Mouse (Mus musculus): ENCODE data around the gene Rnf150. TPM values are rescaled to one million over a fixed set of nuclear protein-coding genes. Genes with fewer than 3 reads are reported as not detected.

The Rnf150 gene
- polyA plus RNA-seq, 1 experiment from 2014 or later = 1.2 TPM

GRCm38 (mm10) chr8:82896796-82897195, 33.6 kb downstream of the Rnf150 start:
- Histone ChIP-seq H3K9ac (no peak overlapping the region), H3K9me3 (no peaks in the 10 kb centered on the region), H3K4me3 (replicated peaks) (no peak overlapping the region), H3K4me2 (replicated peaks) (no peak overlapping the region), H3K27me3 (replicated peaks) (no peaks in the 10 kb centered on the region), H3K27ac (no peak overlapping the region), H3K4me1 (replicated peaks) (no peaks in the 10 kb centered on the region), H3K36me3 (no peaks in the 10 kb centered on the region)
- WGBS = 83% methylated on average over 2 of the region's 2 CpGs
- no peak for ATAC-seq

- H3K9ac ChIP-seq = no peak overlapping the region
- no peaks in the 10 kb centered on the region for H3K4me1 ChIP-seq (replicated peaks)
- H3K4me2 ChIP-seq (replicated peaks) = no peak overlapping the region
- no peak overlapping the region for H3K4me3 ChIP-seq (replicated peaks)
- H3K9me3 ChIP-seq = no peaks in the 10 kb centered on the region
- no peak overlapping the region for H3K27ac ChIP-seq
- 90% methylated on average over 3 of the region's 3 CpGs for WGBS
- no peaks in the 10 kb centered on the region for H3K27me3 ChIP-seq (replicated peaks)
- ATAC-seq = no peak
- no peaks in the 10 kb centered on the region for H3K36me3 ChIP-seq
Measured at GRCm38 (mm10) chr8:82897628-82898458, 34.7 kb downstream of the Rnf150 start.

GRCm38 (mm10) chr8:82898459-82898841, 35.3 kb downstream of the Rnf150 start:
- no peaks in the 10 kb centered on the region for H3K27me3 ChIP-seq (replicated peaks)
- no peak overlapping the region for H3K4me3 ChIP-seq (replicated peaks)
- H3K27ac ChIP-seq = no peak overlapping the region
- no peak overlapping the region for H3K4me2 ChIP-seq (replicated peaks)
- no peak overlapping the region for H3K9ac ChIP-seq
- ATAC-seq = no peak
- H3K9me3 ChIP-seq = no peaks in the 10 kb centered on the region
- no peaks in the 10 kb centered on the region for H3K36me3 ChIP-seq
- no peaks in the 10 kb centered on the region for H3K4me1 ChIP-seq (replicated peaks)
- 68% methylated on average over 8 of the region's 8 CpGs for WGBS

- Histone ChIP-seq H3K27ac (no peak overlapping the region), H3K4me3 (replicated peaks) (no peak overlapping the region), H3K27me3 (replicated peaks) (no peaks in the 10 kb centered on the region), H3K4me2 (replicated peaks) (no peak overlapping the region), H3K4me1 (replicated peaks) (no peaks in the 10 kb centered on the region), H3K36me3 (no peaks in the 10 kb centered on the region), H3K9me3 (no peaks in the 10 kb centered on the region), H3K9ac (no peak overlapping the region)
- WGBS = 85% methylated on average over 4 of the region's 4 CpGs
- ATAC-seq = no peak
Measured at GRCm38 (mm10) chr8:82900958-82901357, 37.8 kb downstream of the Rnf150 start.

GRCm38 (mm10) chr8:82901549-82902138, 38.5 kb downstream of the Rnf150 start:
- no peak for ATAC-seq
- H3K9ac ChIP-seq = no peak overlapping the region
- H3K36me3 ChIP-seq = no peaks in the 10 kb centered on the region
- no peaks in the 10 kb centered on the region for H3K27me3 ChIP-seq (replicated peaks)
- no peaks in the 10 kb centered on the region for H3K9me3 ChIP-seq
- 93% methylated on average over 12 of the region's 12 CpGs for WGBS
- H3K27ac ChIP-seq = no peak overlapping the region
- H3K4me3 ChIP-seq (replicated peaks) = no peak overlapping the region
- no peaks in the 10 kb centered on the region for H3K4me1 ChIP-seq (replicated peaks)
- no peak overlapping the region for H3K4me2 ChIP-seq (replicated peaks)

- no peaks in the 10 kb centered on the region for H3K4me1 ChIP-seq (replicated peaks)
- ATAC-seq = no peak
- no peaks in the 10 kb centered on the region for H3K27me3 ChIP-seq (replicated peaks)
- H3K9me3 ChIP-seq = no peaks in the 10 kb centered on the region
- H3K4me2 ChIP-seq (replicated peaks) = no peak overlapping the region
- no peaks in the 10 kb centered on the region for H3K36me3 ChIP-seq
- WGBS = 69% methylated on average over 3 of the region's 3 CpGs
- H3K4me3 ChIP-seq (replicated peaks) = no peak overlapping the region
- H3K9ac ChIP-seq = no peak overlapping the region
- H3K27ac ChIP-seq = no peak overlapping the region
Measured at GRCm38 (mm10) chr8:82903497-82903896, 40.3 kb downstream of the Rnf150 start.

- Histone ChIP-seq H3K4me2 (replicated peaks) (no peak overlapping the region), H3K36me3 (no peaks in the 10 kb centered on the region), H3K9ac (no peak overlapping the region), H3K4me3 (replicated peaks) (no peak overlapping the region), H3K9me3 (no peaks in the 10 kb centered on the region), H3K27ac (no peak overlapping the region), H3K4me1 (replicated peaks) (no peaks in the 10 kb centered on the region), H3K27me3 (replicated peaks) (no peaks in the 10 kb centered on the region)
- 78% methylated on average over 3 of the region's 3 CpGs for WGBS
- ATAC-seq = no peak
Measured at GRCm38 (mm10) chr8:82907271-82907670, 44.1 kb downstream of the Rnf150 start.

GRCm38 (mm10) chr8:82911436-82911835, 48.3 kb downstream of the Rnf150 start:
- Histone ChIP-seq H3K27ac (no peak overlapping the region), H3K4me2 (replicated peaks) (no peak overlapping the region), H3K9ac (no peak overlapping the region), H3K27me3 (replicated peaks) (no peaks in the 10 kb centered on the region), H3K4me1 (replicated peaks) (no peaks in the 10 kb centered on the region), H3K4me3 (replicated peaks) (no peak overlapping the region), H3K36me3 (no peaks in the 10 kb centered on the region), H3K9me3 (no peaks in the 10 kb centered on the region)
- no peak for ATAC-seq

- no peak overlapping the region for H3K4me2 ChIP-seq (replicated peaks)
- no peaks in the 10 kb centered on the region for H3K9me3 ChIP-seq
- no peak overlapping the region for H3K27ac ChIP-seq
- H3K27me3 ChIP-seq (replicated peaks) = no peaks in the 10 kb centered on the region
- 82% methylated on average over 4 of the region's 4 CpGs for WGBS
- no peaks in the 10 kb centered on the region for H3K4me1 ChIP-seq (replicated peaks)
- H3K36me3 ChIP-seq = no peaks in the 10 kb centered on the region
- H3K4me3 ChIP-seq (replicated peaks) = no peak overlapping the region
- H3K9ac ChIP-seq = no peak overlapping the region
- ATAC-seq = no peak
Measured at GRCm38 (mm10) chr8:82912282-82912681, 49.1 kb downstream of the Rnf150 start.

- Histone ChIP-seq H3K36me3 (no peaks in the 10 kb centered on the region), H3K4me1 (replicated peaks) (no peaks in the 10 kb centered on the region), H3K4me2 (replicated peaks) (no peak overlapping the region), H3K9ac (no peak overlapping the region), H3K27me3 (replicated peaks) (no peaks in the 10 kb centered on the region), H3K27ac (no peak overlapping the region), H3K9me3 (no peaks in the 10 kb centered on the region), H3K4me3 (replicated peaks) (no peak overlapping the region)
- WGBS = 85% methylated on average over 3 of the region's 3 CpGs
- ATAC-seq = no peak
Measured at GRCm38 (mm10) chr8:82914543-82914942, 51.4 kb downstream of the Rnf150 start.

GRCm38 (mm10) chr8:82916851-82917539, 53.8 kb downstream of the Rnf150 start:
- no peak overlapping the region for H3K4me2 ChIP-seq (replicated peaks)
- ATAC-seq = no peak
- no peaks in the 10 kb centered on the region for H3K4me1 ChIP-seq (replicated peaks)
- no peak overlapping the region for H3K9ac ChIP-seq
- H3K4me3 ChIP-seq (replicated peaks) = no peak overlapping the region
- H3K36me3 ChIP-seq = no peaks in the 10 kb centered on the region
- no peaks in the 10 kb centered on the region for H3K27me3 ChIP-seq (replicated peaks)
- 64% methylated on average over 1 of the region's 1 CpGs for WGBS
- no peak overlapping the region for H3K27ac ChIP-seq
- H3K9me3 ChIP-seq = no peaks in the 10 kb centered on the region

- Histone ChIP-seq H3K4me3 (replicated peaks) (no peak overlapping the region), H3K9ac (no peak overlapping the region), H3K27me3 (replicated peaks) (no peaks in the 10 kb centered on the region), H3K27ac (no peak overlapping the region), H3K9me3 (no peaks in the 10 kb centered on the region), H3K4me2 (replicated peaks) (no peak overlapping the region), H3K4me1 (replicated peaks) (no peaks in the 10 kb centered on the region), H3K36me3 (no peaks in the 10 kb centered on the region)
- WGBS = 87% methylated on average over 5 of the region's 5 CpGs
- ATAC-seq = no peak
Measured at GRCm38 (mm10) chr8:82917540-82918316, 54.6 kb downstream of the Rnf150 start.

Measured in intestine, embryonic 15.5 days (tissue).